Mouse (Mus musculus) spleen, postnatal 4 days (tissue): ENCODE measurements around the gene Hfe2.

Source experiments
- DNase-seq, 2 experiments: peaks; one replicate each; pipeline ENCODE4 v3.0.0; 2022; ENCODE audit warnings: low spot score in 2 of 2

The Hfe2 gene

DNA sequence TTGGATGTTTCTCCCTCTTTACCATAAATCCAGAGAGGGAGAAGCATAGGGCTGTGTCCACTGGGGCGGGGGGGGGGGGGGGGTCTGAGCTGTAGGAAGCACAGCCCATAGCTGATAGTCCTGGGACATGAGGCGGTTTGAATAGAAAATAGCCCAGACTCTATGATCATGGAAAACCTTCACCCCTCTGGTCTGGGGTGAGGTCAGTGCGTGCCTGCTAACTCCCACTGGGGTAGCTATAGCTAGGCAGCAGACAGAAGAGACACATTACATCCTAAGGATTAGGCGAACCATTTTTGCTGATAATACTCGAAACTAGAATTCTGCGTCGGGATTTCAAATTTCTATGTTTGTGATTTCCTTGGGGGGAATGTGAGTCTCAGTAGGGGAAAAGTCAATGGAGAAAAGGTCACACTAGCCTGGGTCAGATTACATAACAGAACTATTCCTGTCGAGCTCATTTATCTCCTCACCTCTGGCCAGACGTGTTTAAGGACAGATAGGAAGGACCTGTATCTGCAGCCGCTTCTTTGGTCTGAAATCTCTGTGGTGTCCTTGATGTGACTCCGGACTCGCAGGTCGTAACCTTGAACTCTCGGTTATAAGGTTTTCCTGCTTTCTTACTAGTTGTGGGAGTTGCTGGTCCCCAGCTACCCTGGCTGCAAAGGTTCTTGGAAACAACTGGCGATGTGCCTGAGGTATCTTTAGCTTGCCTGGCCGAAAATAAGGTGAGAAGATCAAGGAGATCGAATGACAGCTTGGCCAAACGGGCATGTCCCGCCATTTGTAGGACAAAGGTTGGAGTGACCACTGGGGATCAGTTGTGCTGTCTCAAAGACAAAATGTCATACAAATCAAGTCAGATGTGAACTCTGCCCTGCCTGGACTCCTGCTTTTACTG lies 48.9 kb downstream of the Hfe2 start:
- DNase-seq: no peak

- no peak for DNase-seq
Observed at GRCm38 (mm10) chr3:96575272-96575984, 50.5 kb downstream of the Hfe2 start.

GRCm38 (mm10) chr3:96576005-96576658 lies 51.2 kb downstream of the Hfe2 start:
- no peak for DNase-seq

- peak; percentile 84 to 89 for DNase-seq
Observed at GRCm38 (mm10) chr3:96576690-96577541, 51.9 kb downstream of the Hfe2 start, which contains the start of gene Gm16253. Gene Gm16253 (plus strand): TSS chr3:96576984.

GRCm38 (mm10) chr3:96577566-96577965 lies 52.6 kb downstream of the Hfe2 start:
- DNase-seq: no peak
